Mouse (Mus musculus): Measurements from ENCODE around the gene Igfbp4. TPM values are rescaled to one million over a fixed set of nuclear protein-coding genes. Genes with fewer than 3 reads are reported as not detected.

The Igfbp4 gene
- 275 TPM for polyA plus RNA-seq (2014; fragmentation: Illumina TruSeq; extraction: RNeasy Lipid Tissue Mini Kit (QIAGEN cat#74804); ENCODE audit: low read depth, low replicate concordance)

GRCm38 (mm10) chr11:99041051-99041729 is at the start of gene Igfbp4:
Igfbp4 (plus strand) TSS chr11:99041244.

DNA sequence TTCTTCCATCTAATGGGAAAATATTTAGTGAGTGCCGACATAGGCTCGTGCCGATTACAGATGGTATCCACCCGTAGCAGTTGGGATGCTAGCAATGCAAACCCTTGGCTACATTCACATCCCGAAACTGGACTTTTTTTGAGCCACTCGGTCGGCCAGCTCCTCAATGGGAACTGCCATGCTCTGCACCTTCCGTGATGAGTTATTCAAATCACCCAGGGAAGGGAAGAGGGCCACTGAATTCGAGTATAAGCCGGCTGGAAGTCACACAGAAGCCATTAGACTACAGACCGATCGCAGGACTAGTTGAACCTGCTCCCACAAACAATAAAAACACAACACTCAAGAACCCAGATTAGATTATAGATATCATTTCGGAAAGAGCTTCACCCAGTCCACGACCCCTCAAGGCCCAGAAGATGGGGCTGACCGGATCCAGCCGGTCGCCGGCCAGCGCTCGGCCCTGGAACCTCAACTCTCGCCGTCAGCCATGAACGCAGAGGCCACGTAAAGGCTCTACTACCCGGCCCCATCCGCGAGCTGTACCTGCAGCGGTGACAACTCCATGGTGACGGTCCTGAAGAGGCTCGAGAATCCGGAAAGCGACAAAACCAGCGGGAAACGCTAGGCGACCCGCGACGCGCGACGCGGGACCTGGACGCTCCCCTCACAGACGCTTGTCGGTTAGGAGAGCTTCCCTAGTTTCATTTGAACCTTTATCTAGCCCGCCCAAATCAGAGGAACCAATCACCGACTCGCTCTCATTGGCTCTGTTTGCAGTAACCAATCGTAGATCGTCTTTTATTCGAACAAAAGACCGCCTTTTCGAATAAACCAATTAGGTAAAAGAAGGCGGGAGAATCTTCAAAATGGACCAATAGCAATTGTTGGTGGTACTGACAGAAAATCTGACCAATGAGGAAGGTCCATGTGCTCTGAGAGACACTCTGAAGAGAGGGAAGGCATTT is 17.3 kb upstream of the Igfbp4 start, which contains the start of gene Top2a:
Gene Top2a (minus strand): TSS at position 690 of the 968 bp plus-strand sequence.

GRCm38 (mm10) chr11:99089077-99089601 is 48.1 kb downstream of the Igfbp4 start, which contains the start of gene Tns4:
Tns4 (minus strand) TSS chr11:99089306.

Other genes starting within 250 kb of the Igfbp4 start
- gene Msl1, start 245.7 kb upstream of the Igfbp4 start, polyA plus RNA-seq (2014; fragmentation: Illumina TruSeq; extraction: RNeasy Lipid Tissue Mini Kit (QIAGEN cat#74804); ENCODE audit: low read depth, low replicate concordance) = 61.1 TPM
- gene Casc3, start 236.3 kb upstream of the Igfbp4 start, polyA plus RNA-seq (2014; fragmentation: Illumina TruSeq; extraction: RNeasy Lipid Tissue Mini Kit (QIAGEN cat#74804); ENCODE audit: low read depth, low replicate concordance) = 26.9 TPM
- 1.9 TPM for gene Rapgefl1, start 204.5 kb upstream of the Igfbp4 start, polyA plus RNA-seq (2014; fragmentation: Illumina TruSeq; extraction: RNeasy Lipid Tissue Mini Kit (QIAGEN cat#74804); ENCODE audit: low read depth, low replicate concordance)
- 8.2 TPM for gene Wipf2, start 177.6 kb upstream of the Igfbp4 start, polyA plus RNA-seq (2014; fragmentation: Illumina TruSeq; extraction: RNeasy Lipid Tissue Mini Kit (QIAGEN cat#74804); ENCODE audit: low read depth, low replicate concordance)
- 1.4 TPM for gene Cdc6, start 133.4 kb upstream of the Igfbp4 start, polyA plus RNA-seq (2014; fragmentation: Illumina TruSeq; extraction: RNeasy Lipid Tissue Mini Kit (QIAGEN cat#74804); ENCODE audit: low read depth, low replicate concordance)
- gene Rara, start 113.4 kb upstream of the Igfbp4 start, polyA plus RNA-seq (2014; fragmentation: Illumina TruSeq; extraction: RNeasy Lipid Tissue Mini Kit (QIAGEN cat#74804); ENCODE audit: low read depth, low replicate concordance) = 15.1 TPM
- not detected for gene Gjd3, start 58.2 kb upstream of the Igfbp4 start, polyA plus RNA-seq (2014; fragmentation: Illumina TruSeq; extraction: RNeasy Lipid Tissue Mini Kit (QIAGEN cat#74804); ENCODE audit: low read depth, low replicate concordance)
- 5.5 TPM for gene Top2a, start 17.1 kb upstream of the Igfbp4 start, polyA plus RNA-seq (2014; fragmentation: Illumina TruSeq; extraction: RNeasy Lipid Tissue Mini Kit (QIAGEN cat#74804); ENCODE audit: low read depth, low replicate concordance)
- gene Tns4, start 48.1 kb downstream of the Igfbp4 start, polyA plus RNA-seq (2014; fragmentation: Illumina TruSeq; extraction: RNeasy Lipid Tissue Mini Kit (QIAGEN cat#74804); ENCODE audit: low read depth, low replicate concordance) = 1.3 TPM
- gene Ccr7, start 113.8 kb downstream of the Igfbp4 start, polyA plus RNA-seq (2014; fragmentation: Illumina TruSeq; extraction: RNeasy Lipid Tissue Mini Kit (QIAGEN cat#74804); ENCODE audit: low read depth, low replicate concordance) = 0.94 TPM
- gene Smarce1, start 189.8 kb downstream of the Igfbp4 start, polyA plus RNA-seq (2014; fragmentation: Illumina TruSeq; extraction: RNeasy Lipid Tissue Mini Kit (QIAGEN cat#74804); ENCODE audit: low read depth, low replicate concordance) = 80.5 TPM
- gene Krt222, start 202.8 kb downstream of the Igfbp4 start, polyA plus RNA-seq (2014; fragmentation: Illumina TruSeq; extraction: RNeasy Lipid Tissue Mini Kit (QIAGEN cat#74804); ENCODE audit: low read depth, low replicate concordance) = 0.97 TPM
- not detected for gene Krt24, start 244.0 kb downstream of the Igfbp4 start, polyA plus RNA-seq (2014; fragmentation: Illumina TruSeq; extraction: RNeasy Lipid Tissue Mini Kit (QIAGEN cat#74804); ENCODE audit: low read depth, low replicate concordance)

Measured in adipose tissue, adult 10 weeks (tissue).